Mouse (Mus musculus): Measurements from ENCODE around the gene Osbp2.

The Osbp2 gene

GRCm38 (mm10) chr11:3862661-3863453 is 846 bp downstream of the Osbp2 start:
- no peak for DNase-seq (ENCODE audit: low spot score in 2 of 2)

GRCm38 (mm10) chr11:3860361-3860760 is 3.3 kb downstream of the Osbp2 start:
- DNase-seq (ENCODE audit: low spot score in 2 of 2), result no peak

GRCm38 (mm10) chr11:3859778-3860177 is 3.9 kb downstream of the Osbp2 start:
- DNase-seq (ENCODE audit: low spot score in 2 of 2), result no peak

GRCm38 (mm10) chr11:3857902-3858301 is 5.8 kb downstream of the Osbp2 start:
- no peak for DNase-seq (ENCODE audit: low spot score in 2 of 2)

- DNase-seq (ENCODE audit: low spot score in 2 of 2), result no peak
Measured at GRCm38 (mm10) chr11:3855846-3856245, 7.9 kb downstream of the Osbp2 start.

- no peak for DNase-seq (ENCODE audit: low spot score in 2 of 2)
Measured at GRCm38 (mm10) chr11:3854156-3854555, 9.5 kb downstream of the Osbp2 start.

- DNase-seq (ENCODE audit: low spot score in 2 of 2), result no peak
Measured at GRCm38 (mm10) chr11:3853481-3854034, 10.1 kb downstream of the Osbp2 start.

GRCm38 (mm10) chr11:3853031-3853430 is 10.7 kb downstream of the Osbp2 start:
- DNase-seq (ENCODE audit: low spot score in 2 of 2), result no peak

- no peak for DNase-seq (ENCODE audit: low spot score in 2 of 2)
Measured at GRCm38 (mm10) chr11:3851872-3852271, 11.8 kb downstream of the Osbp2 start.

GRCm38 (mm10) chr11:3850746-3851277 is 12.9 kb downstream of the Osbp2 start:
- no peak for DNase-seq (ENCODE audit: low spot score in 2 of 2)

- DNase-seq (ENCODE audit: low spot score in 2 of 2), result no peak
Measured at GRCm38 (mm10) chr11:3850315-3850614, 13.4 kb downstream of the Osbp2 start.

GRCm38 (mm10) chr11:3849469-3850314 is 14.0 kb downstream of the Osbp2 start:
- DNase-seq (ENCODE audit: low spot score in 2 of 2), result no peak

- no peak for DNase-seq (ENCODE audit: low spot score in 2 of 2)
Measured at GRCm38 (mm10) chr11:3846351-3846750, 17.4 kb downstream of the Osbp2 start.

- no peak for DNase-seq (ENCODE audit: low spot score in 2 of 2)
Measured at GRCm38 (mm10) chr11:3843943-3844734, 19.6 kb downstream of the Osbp2 start.

- no peak for DNase-seq (ENCODE audit: low spot score in 2 of 2)
Measured at GRCm38 (mm10) chr11:3835271-3835670, 28.4 kb downstream of the Osbp2 start.

GRCm38 (mm10) chr11:3834421-3835098 is 29.1 kb downstream of the Osbp2 start:
- DNase-seq (ENCODE audit: low spot score in 2 of 2), result no peak

GRCm38 (mm10) chr11:3833544-3834420 is 29.9 kb downstream of the Osbp2 start:
- DNase-seq (ENCODE audit: low spot score in 2 of 2), result no peak

GRCm38 (mm10) chr11:3832193-3832901 is 31.4 kb downstream of the Osbp2 start:
- peak; percentile 16 to 23 for DNase-seq (ENCODE audit: low spot score in 2 of 2)

- DNase-seq (ENCODE audit: low spot score in 2 of 2), result no peak
Measured at GRCm38 (mm10) chr11:3829736-3830135, 34.0 kb downstream of the Osbp2 start.
